Mouse (Mus musculus): ENCODE results near the gene Vmn2r81.
"Not testable (repeated sequence)": the region's sequence is repeated elsewhere in the genome, so short reads cannot be mapped to it uniquely, and the experiment has no call there.

Gene Vmn2r81

DNA sequence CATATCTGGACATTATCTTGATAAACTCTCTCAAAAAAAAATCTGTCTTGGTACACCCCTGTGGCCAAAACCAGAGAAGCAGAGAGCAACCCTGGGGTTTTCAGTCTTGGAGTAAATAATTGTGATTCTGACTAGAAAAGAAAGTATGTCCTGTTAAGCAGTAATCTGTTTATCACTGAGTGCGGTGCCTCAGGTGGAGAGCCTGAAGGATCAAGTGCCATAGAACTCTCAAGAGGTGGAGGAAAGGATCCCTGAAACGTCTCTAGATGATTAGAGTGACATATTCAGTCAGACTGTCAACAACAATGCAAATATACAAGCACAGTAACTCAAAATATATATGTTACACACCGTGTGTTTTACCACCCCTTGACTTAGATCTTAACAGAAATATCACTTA is at the start of gene Vmn2r81:
Gene Vmn2r81 (plus strand): TSS at position 301 of the 400 bp plus-strand sequence.
- not testable (repeated sequence) for DNase-seq

DNA sequence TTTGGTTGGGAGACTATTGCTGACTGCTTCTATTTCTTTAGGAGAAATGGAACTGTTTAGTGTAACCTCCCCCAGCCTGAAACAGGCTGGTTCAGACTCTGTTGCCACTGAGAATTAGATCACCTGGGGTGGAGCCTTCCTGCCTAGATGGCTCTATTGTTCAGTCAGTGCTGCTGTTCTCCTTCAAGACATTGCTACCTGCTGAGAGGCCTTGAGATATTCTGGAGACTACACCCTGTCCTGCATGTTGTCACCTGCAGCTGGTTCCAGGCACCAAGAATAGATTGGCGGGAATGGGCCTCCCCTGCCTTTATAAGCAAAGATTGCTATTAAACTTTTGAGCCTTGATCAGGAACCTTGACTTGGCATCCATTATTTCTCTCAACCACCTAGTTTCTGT is 47.5 kb upstream of the Vmn2r81 start:
- not testable (repeated sequence) for DNase-seq

DNA sequence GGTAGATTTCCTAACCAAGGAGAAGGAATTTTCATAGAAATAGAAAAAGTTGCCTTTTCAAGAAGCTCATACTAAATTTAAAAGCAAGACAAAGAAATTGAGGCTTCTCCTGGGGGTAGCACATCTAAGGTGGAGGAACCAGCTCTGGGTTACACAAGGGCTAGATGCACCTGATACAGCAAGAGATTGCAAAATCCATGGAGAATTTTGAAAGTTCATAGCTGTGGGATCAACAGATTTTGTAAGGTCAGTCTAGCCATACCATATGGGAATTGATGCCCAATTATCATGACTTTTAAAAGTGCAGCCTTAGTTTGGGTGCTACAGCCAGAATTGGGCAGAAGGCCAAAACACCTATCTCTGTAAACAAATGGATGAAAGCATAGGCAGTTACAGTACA is 27.1 kb upstream of the Vmn2r81 start:
- DNase-seq, result no peak

DNA sequence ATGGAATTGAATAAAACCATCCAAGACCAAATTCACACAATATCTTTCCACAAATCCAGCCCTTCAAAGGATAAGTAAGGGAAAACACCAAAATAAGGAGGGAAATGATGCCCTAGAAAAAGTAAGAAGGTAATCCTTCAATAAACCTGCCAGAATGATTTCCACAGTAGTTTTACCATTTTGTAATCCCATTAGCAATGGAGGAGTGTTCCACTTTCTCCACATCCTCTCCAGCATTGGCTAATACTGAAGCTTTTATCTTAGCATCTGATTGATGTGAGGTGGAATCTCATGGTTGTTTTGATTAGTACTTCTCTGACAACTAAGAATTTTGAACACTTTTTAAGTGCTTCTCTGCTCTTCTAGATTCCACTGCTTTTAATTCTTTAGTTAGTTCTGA is 25.9 kb upstream of the Vmn2r81 start:
- DNase-seq, result no peak

DNA sequence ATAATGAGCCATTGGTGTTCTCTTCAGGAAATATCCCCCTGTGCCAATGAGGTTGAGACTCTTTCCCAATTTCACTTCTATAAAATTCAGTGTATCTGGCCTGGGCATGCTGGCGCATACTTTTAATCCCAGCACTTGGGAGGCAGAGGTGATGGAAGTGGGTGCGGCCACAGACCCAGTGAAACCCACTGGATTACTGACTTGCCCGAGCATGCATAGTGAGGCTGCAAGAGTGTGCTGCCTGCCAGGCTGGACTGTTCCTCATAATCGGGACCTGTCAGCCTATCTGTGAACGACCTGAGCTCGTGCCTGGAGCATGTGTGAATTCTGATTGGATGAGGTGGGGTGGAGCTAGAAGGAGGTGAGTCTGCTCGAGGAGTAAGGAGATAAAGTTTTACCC is 25.3 kb upstream of the Vmn2r81 start:
- DNase-seq, result no peak

DNA sequence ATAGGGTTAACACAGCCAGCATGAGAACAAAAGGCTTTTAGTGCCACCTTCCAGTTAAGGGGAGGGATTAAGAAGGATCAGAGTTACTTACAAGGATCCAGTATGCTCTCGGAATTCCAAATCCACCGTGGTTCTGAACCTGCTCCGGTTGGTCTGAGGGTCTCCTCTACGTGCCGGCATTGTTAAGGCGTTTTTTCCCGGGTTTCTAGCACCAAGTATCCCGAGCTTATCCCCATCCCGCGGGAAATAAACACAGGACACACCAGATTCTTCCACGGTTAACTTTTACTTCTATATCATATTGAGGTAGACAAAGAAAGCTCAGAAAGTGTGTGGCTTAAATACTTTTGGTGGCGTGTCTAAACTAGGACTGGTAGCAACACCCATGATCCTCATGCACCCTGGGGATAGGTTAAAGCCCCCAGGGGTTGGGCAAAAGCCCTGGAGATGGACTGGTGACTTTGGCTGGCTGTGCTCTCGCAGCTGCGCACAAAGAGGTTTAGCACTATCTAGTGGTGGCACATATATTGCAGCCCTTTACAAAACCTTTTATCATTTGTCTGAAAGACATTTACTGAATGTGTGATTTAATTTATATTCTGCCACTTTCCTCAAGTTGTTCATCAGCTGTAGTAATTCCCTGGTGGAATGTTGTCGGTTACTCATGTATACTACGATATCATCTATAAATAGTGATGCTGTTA is 74.7 kb downstream of the Vmn2r81 start:
- DNase-seq, result not testable (repeated sequence)

DNA sequence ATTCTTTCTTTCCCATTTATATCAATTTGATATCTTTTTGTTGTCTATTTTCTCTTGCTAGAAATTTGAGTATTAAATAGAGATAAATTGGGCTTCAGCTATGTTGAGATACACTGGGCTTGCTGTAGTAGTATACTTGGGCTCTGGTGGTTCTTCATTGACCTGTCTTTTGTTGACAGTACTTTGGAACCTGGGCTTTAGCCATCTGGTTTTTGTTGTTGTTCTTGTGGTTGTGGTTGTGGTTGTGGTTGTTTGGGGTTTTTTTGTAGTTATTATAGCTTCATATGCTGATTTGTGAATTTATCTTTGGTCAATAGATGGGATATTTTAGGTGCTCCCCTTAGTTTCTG is 75.2 kb downstream of the Vmn2r81 start:
- DNase-seq, result no peak

All from lung, postnatal 4 days (tissue).